ENCODE assay signal across 8 mouse cellular contexts in genomic region chr4:133198337-133199180, GRCm38 (mm10). TPM values are rescaled to one million over a fixed set of nuclear protein-coding genes. Genes with fewer than 3 reads are reported as not detected.
A peak's percentile ranks its signal among the peaks of the same experiment; 100 is the strongest.
DNase-seq lines count a peak whose midpoint lies in the region; ATAC-seq and TF ChIP-seq lines count a peak whose summit lies in the region.

No protein-coding gene starts in this region.

- no peak overlapping the region for H3K9ac ChIP-seq in hindbrain, embryonic 12.5 days
- H3K9ac ChIP-seq in midbrain, embryonic 13.5 days (replicated peaks), result peak overlapping the region; percentile 53

- intact Hi-C loops in gastrocnemius, adult 2 months (cut with DNase I), result loop anchor here (5.0 kb wide), 1 partner anchor 66 kb away; the partner anchor contains the start of gene Wasf2
- intact Hi-C loops in gastrocnemius, postnatal 36 days (cut with DNase I), result loop anchor here (5.0 kb wide), 2 partner anchors 136 to 186 kb away; partner anchors contain the start of gene Ahdc1
- intact Hi-C loops in left cerebral cortex, postnatal 25 days (cut with DNase I), result no loop called here

- DNase-seq in gastrocnemius, adult 2 months, result no peak
- DNase-seq in gastrocnemius, postnatal 36 days, result no peak
- DNase-seq in embryo, embryonic 10.5 days (ENCODE audit: low spot score), result peak; percentile 77
- DNase-seq in frontal cortex, postnatal 10 days (ENCODE audit: low spot score in 2 of 2), result no peak
- DNase-seq in layer of hippocampus, postnatal 10 days (ENCODE audit: low spot score in 2 of 2), result no peak
- DNase-seq in left cerebral cortex, postnatal 25 days (ENCODE audit: low spot score in 2 of 2), result no peak

- 15% methylated on average over 19 of the region's 19 CpGs for WGBS in hindbrain, embryonic 12.5 days
- WGBS in midbrain, embryonic 13.5 days, result 13% methylated on average over 19 of the region's 19 CpGs

- no peaks in the 10 kb centered on the region for H3K9me3 ChIP-seq in hindbrain, embryonic 12.5 days (replicated peaks)
- no peaks in the 10 kb centered on the region for H3K9me3 ChIP-seq in midbrain, embryonic 13.5 days

- H3K27me3 ChIP-seq in hindbrain, embryonic 12.5 days, result 0 out of 2 replicates have a peak, but pooled peaks cover 3% of the 10 kb centered on the region
- no peaks in the 10 kb centered on the region for H3K27me3 ChIP-seq in midbrain, embryonic 13.5 days

- no peak for TF ChIP-seq CTCF in gastrocnemius, adult 2 months (IDR thresholded peaks at IDR 0.05)

- no peak overlapping the region for H3K4me2 ChIP-seq in hindbrain, embryonic 12.5 days (replicated peaks)
- no peak overlapping the region; the same call in 1 of the 2 replicates for H3K4me2 ChIP-seq in midbrain, embryonic 13.5 days (replicated peaks)

- peaks cover 23% of the 10 kb centered on the region for H3K36me3 ChIP-seq in hindbrain, embryonic 12.5 days
- H3K36me3 ChIP-seq in midbrain, embryonic 13.5 days, result peaks cover 29% of the 10 kb centered on the region

- H3K4me1 ChIP-seq in hindbrain, embryonic 12.5 days, result peaks cover 57% of the 10 kb centered on the region
- peaks cover 64% of the 10 kb centered on the region for H3K4me1 ChIP-seq in midbrain, embryonic 13.5 days (replicated peaks)

- no peak overlapping the region for H3K4me3 ChIP-seq in gastrocnemius, adult 2 months
- H3K4me3 ChIP-seq in hindbrain, embryonic 12.5 days, result no peak overlapping the region
- no peak overlapping the region for H3K4me3 ChIP-seq in midbrain, embryonic 13.5 days (replicated peaks)

- ATAC-seq in hindbrain, embryonic 12.5 days (ENCODE audit: low FRiP score), result no peak
- ATAC-seq in midbrain, embryonic 13.5 days, result no peak

- peak overlapping the region; percentile 69 for H3K27ac ChIP-seq in gastrocnemius, adult 2 months
- H3K27ac ChIP-seq in hindbrain, embryonic 12.5 days, result peak overlapping the region; percentile 76
- H3K27ac ChIP-seq in midbrain, embryonic 13.5 days, result peak overlapping the region; percentile 92

RNA-seq across cellular contexts. Expression of gene Cd164l2, which starts 13.4 kb away (rescaled TPM):
- total RNA-seq in gastrocnemius, adult 2 months (2021), result under 1 TPM in 1 of 2 experiments, not detected in 1; 0.26 TPM
- under 1 TPM in 1 of 2 experiments, not detected in 1; 0.27 TPM for total RNA-seq in gastrocnemius, postnatal 36 days (2021)
- polyA plus RNA-seq in hindbrain, embryonic 12.5 days (2016; fragmentation: Nextera tagmentation; extraction: Ambion mirVana), result 2.0 and 2.3 TPM in 2 replicates
- 0.67 and 1.3 TPM in 2 replicates for polyA plus RNA-seq in midbrain, embryonic 13.5 days (2015; fragmentation: Nextera tagmentation; extraction: Ambion mirVana)
- 1 to 10 TPM; 3.7 to 4.0 TPM for total RNA-seq in layer of hippocampus, postnatal 10 days (2021)
- 1 to 10 TPM; 5.3 to 6.9 TPM for total RNA-seq in left cerebral cortex, postnatal 25 days (2021)

RNA-seq across cellular contexts. Expression of gene Gpr3, which starts 13.8 kb away (rescaled TPM):
- not detected for total RNA-seq in gastrocnemius, adult 2 months (2021)
- total RNA-seq in gastrocnemius, postnatal 36 days (2021), result not detected
- polyA plus RNA-seq in hindbrain, embryonic 12.5 days (2016; fragmentation: Nextera tagmentation; extraction: Ambion mirVana), result 0.08 and 0.35 TPM in 2 replicates
- polyA plus RNA-seq in midbrain, embryonic 13.5 days (2015; fragmentation: Nextera tagmentation; extraction: Ambion mirVana), result 0.22 and 0.67 TPM in 2 replicates
- total RNA-seq in layer of hippocampus, postnatal 10 days (2021), result 1 to 10 TPM; 5.0 to 6.0 TPM
- total RNA-seq in left cerebral cortex, postnatal 25 days (2021), result 10 to 100 TPM; 10.1 to 13.0 TPM

RNA-seq across cellular contexts. Expression of gene Map3k6, which starts 42.1 kb away (rescaled TPM):
- total RNA-seq in gastrocnemius, adult 2 months (2021), result 10 to 100 TPM; 10.5 to 15.0 TPM
- total RNA-seq in gastrocnemius, postnatal 36 days (2021), result 10 to 100 TPM in 1 of 2 experiments, 1 to 10 TPM in 1; 7.1 to 10.4 TPM
- 1.9 and 2.3 TPM in 2 replicates for polyA plus RNA-seq in hindbrain, embryonic 12.5 days (2016; fragmentation: Nextera tagmentation; extraction: Ambion mirVana)
- 0.79 and 2.3 TPM in 2 replicates for polyA plus RNA-seq in midbrain, embryonic 13.5 days (2015; fragmentation: Nextera tagmentation; extraction: Ambion mirVana)
- 1 to 10 TPM; 4.6 to 5.7 TPM for total RNA-seq in layer of hippocampus, postnatal 10 days (2021)
- total RNA-seq in left cerebral cortex, postnatal 25 days (2021), result 1 to 10 TPM; 4.7 to 5.3 TPM

Comparison
In these comparisons a context has a peak if more than half of its experiments do, and no peak if none do; other contexts are left out.
1. RNA of gene Gpr3, which starts 13.8 kb away (total RNA-seq): 10.1 to 13.0 TPM in left cerebral cortex, postnatal 25 days and 5.0 to 6.0 TPM in layer of hippocampus, postnatal 10 days; not detected in gastrocnemius, adult 2 months and not detected in gastrocnemius, postnatal 36 days; every median in the first group is over 4 times any median in the second.
2. Peak in every context shown above with its lines, with median percentiles within 50 percentile points of each other: H3K27ac ChIP-seq.